Mouse (Mus musculus) liver, postnatal 0 days (tissue): ENCODE measurements around the gene Mal.

ENCODE experiments used
- CTCF ChIP-seq: sonication (generic); IDR thresholded peaks from 2 replicates; pipeline ENCODE4 v1.5.1; 2016; ENCODE audit warnings: antibody characterized with exemption, low read depth
- EP300 ChIP-seq: IDR thresholded peaks from 2 replicates; pipeline ENCODE4 v1.6.1; 2016; ENCODE audit warnings: antibody characterized with exemption, low read depth, mild to moderate bottlenecking

- no peak for TF ChIP-seq CTCF
- no peak for TF ChIP-seq EP300
Measured at GRCm38 (mm10) chr2:127667015-127667414, 10.5 kb upstream of the Mal start.
